Mouse (Mus musculus): Measurements from ENCODE around the gene Polr3e.

The Polr3e gene

GRCm38 (mm10) chr7:120977063-120977462 is 59.5 kb downstream of the Polr3e start:
- DNase-seq (ENCODE audit: low spot score in 2 of 2): peak in 1 of 2 experiments; percentile 44

- no peak for DNase-seq (ENCODE audit: low spot score in 2 of 2)
Measured at GRCm38 (mm10) chr7:120980041-120980440, 62.5 kb downstream of the Polr3e start.

GRCm38 (mm10) chr7:120980931-120981924 is 63.7 kb downstream of the Polr3e start:
- DNase-seq (ENCODE audit: low spot score in 2 of 2): peak; percentile 46 to 47

GRCm38 (mm10) chr7:120982200-120982841 is 64.8 kb downstream of the Polr3e start, which contains the start of the genes Cdr2 and Mfsd13b:
Gene Cdr2 (minus strand): TSS chr7:120982312.
Gene Mfsd13b (plus strand): TSS chr7:120982509.
- DNase-seq (ENCODE audit: low spot score in 2 of 2): peak; percentile 96

GRCm38 (mm10) chr7:120982968-120983367 is 65.4 kb downstream of the Polr3e start:
- no peak for DNase-seq (ENCODE audit: low spot score in 2 of 2)

- DNase-seq (ENCODE audit: low spot score in 2 of 2): no peak
Measured at GRCm38 (mm10) chr7:120991191-120991590, 73.6 kb downstream of the Polr3e start.
